Mouse (Mus musculus): Measurements from ENCODE around the gene Rdh5.

Rdh5 gene

DNA sequence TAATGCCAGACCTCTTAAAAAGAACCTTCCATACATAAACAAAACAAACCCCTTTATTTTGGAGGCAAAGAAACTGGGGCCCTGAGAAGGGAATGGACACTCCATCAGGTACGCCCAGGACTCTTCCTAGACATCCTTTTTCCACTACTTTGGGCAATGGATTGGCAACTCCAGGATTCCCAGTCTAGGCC lies at the start of gene Rdh5:
Gene Rdh5 (minus strand): TSS at position 67 of the 191 bp plus-strand sequence.
- no peak for DNase-seq

DNA sequence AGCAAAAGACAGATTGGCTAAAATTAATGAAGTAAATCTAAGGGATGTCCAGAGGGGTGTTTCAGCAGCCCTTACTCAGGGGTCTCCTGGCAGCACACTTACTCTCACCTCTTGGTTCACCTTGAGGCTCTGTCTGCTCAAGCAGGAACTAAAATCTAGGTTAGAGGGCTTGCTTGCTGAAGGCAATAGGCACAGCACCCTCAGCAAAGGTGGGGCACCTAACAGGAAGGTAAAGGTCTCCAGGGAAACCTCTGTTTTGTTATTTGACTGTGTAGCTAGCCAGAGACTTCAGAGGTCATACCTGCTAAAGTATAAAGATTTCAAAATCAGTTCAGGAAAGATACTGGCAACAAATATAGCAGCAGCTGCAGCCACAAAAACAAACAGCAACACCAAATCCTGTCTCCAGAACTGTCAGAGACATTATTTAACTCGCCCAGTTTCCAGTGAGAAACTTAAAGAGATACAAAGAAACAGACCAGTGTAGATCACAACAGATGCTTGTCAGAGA lies 48.1 kb upstream of the Rdh5 start:
- DNase-seq: no peak

DNA sequence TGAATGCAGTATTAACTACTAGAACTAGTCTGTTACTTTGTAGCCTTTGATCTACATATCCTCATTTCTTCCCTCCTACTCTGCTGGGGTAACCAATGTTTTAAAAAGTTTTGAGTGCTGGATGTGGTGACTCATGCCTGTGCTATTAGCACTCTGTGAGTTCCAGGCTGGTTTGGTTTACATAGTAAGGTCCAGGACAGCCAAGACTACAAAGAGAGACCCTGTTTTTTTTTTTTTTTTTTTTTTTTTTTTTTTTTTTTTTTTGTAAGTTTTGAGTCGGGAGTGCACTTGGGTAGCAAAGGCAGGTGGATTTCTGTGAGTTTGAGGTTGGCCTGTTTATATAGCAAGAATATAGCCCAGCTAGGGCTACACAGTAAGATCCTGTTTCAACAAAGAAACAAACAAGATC lies 45.7 kb upstream of the Rdh5 start:
- DNase-seq: no peak

DNA sequence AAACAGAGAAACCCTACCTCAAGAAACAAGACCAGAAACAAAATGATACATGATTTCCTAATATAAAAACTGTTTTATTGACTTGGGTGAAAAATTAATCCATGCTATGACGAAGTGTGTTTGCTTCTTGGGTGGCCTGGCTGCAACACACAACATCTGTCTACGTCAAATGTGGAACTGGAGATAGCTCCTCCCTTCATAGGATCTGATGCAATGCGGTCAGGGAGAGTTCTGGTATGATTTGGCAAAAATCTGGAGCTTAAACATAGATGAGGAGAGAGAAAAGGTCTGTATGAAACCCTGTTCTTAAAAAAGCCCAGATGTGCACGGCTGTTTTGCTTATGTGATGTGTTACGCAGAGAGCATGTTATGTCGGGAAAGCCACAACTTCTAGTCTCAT lies 43.2 kb upstream of the Rdh5 start:
- no peak for DNase-seq

DNA sequence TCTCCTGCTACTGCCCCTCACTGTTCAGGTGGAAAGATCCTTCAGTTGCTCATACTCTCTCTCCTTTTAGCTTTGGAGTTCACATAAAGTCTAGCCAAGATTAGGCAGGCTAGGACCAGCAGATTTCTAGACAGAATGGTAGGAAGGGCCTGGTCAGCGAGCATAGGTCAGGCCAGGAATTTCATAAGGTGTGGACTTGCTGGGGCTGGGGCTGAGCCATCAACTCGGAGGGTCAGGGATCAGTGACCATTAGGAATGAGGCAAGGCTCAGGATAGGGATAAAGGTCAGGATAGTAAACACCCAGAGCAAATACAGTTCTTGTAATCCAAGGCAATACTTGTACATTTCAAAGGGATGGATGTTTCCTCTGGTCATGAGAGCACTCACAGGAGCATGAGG lies 42.3 kb upstream of the Rdh5 start:
- DNase-seq: no peak

DNA sequence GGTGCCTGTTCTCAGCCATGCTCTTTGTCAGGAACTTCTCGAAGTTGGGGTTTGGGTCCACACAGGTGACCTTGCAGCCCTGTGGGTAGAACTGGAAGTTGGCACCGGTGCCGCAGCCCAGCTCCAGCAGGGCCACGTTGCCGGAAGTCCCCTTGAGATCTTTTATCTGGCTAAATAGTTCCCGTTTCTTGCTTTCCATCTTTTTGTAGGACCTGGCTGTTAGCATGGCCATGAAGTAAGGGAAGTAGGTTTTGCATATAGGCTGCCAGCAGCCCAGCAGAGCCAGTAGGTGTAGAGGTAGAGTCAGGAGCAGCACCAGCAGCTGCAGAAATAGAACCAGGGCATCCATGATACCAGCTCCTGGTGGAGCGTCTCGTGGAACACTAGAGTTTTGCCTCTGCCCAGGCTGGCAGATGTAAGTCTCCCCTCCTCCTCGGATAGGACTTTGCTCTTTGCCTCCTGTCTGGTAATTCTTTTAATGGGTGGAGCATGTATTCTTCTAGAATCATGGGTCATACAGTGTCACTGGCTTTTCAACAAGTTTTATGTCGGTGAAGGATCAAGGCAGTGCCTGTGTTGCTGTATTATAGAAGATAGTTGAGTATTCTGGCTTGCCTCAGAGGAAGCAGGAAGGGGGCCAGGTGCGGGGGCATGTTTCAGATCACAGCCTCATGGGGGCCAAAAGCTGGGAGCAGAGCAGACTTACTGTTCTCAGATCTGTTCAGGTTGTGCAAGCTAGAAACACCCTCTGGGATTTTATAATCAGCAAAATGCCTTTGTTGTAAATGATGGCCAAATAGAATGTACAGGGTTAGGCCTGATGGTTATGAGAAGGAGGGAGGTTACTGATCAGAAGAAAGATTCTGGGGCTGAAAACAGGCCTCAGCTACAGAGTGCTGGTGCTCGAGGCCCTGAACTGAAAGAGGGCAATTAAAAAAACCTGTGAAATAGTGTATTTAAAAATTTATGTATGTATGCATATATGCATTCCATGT lies 38.2 kb upstream of the Rdh5 start, which contains the start of gene Mettl7b:
Gene Mettl7b (minus strand): TSS at position 399 of the 995 bp plus-strand sequence.
- peak; percentile 84 for DNase-seq

DNA sequence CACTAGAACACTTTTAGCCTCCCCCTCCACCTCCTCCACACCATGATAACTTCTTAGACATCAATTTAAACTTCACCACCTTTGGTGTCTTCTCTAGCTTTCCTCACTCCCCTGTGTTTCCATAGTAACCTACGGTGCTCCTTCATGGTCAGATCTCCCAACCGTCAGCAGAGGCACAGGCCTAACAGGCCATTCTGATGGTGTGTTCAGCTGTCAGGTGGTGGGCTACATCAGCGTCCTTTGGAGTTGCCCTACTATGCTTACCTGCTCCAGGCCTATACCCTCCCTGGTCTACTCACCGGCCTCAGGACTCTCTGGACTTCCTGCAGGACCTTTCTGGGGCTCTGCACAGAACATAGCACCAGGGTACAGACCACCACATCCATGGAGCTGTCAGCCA lies 37.5 kb upstream of the Rdh5 start:
- DNase-seq: peak; percentile 38

DNA sequence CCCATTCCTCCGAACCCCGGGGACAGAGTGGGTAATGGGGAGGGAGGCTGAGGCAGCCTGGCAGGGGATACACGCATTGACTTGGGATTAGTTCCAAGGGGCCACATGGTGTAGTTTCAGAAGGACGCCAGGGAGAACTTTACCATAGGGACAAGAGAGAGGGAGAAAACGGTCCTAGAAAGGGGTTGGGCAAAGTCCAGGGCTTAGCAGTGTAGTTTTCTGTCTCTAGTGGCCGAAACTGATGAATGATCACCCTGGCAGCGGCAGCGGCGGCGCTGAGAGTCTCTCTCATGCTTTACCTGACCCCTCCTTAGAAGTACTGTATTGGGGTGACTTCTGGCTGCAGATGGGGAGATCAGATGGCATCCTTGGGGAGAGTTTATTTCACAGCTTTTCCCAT lies 35.7 kb upstream of the Rdh5 start:
- no peak for DNase-seq

DNA sequence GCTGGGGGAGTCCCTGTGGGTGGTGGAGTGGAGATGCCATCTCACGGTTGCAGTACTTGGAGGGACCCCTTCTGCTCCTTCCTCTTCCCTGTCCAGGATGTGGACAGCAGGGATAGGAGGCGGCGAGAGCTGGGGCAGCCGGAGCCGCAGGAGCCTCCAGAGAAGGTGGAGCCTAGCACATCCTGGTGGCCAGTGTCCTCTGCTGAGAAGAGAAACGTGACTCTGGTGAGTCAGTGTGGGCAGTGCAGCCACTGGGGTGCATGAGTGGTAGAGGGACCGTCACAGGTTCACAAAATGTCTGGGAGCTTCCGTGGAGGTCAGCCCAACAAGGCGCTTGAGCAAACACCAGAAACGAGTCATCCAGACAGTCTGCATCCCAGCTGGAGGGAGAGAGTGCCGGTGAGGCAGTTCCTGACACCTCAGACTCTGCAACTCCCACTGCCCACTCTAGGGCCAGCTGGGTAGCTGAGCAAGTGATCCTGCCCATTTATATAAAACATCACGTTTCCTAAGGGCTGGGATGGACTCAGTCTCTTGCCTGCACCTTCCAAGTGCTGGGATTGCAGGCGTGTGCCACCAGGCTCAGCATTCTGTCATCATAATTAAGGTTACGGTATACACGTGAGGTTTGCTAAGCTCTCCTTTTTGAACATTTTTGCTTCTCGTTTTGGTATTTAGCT lies 27.7 kb upstream of the Rdh5 start:
- DNase-seq: no peak

DNA sequence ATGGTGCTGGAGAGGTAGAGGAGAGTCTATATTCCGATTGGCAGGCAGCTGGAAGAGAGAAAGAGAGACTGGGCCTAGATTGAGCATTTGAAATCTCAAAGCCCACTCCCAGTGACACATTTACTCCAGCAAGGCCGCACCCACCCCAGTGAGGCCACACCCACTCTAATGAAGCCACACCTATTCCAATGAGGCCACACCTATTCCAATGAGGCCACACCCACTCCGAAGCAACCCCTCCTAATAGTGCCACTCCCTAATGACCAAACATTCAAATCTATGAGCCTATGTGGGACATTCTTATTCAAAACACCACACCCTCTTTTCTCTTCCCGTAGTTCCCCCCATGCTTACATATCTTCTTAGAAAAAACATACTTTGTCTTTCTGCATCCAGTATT lies 24.8 kb upstream of the Rdh5 start:
- DNase-seq: no peak

DNA sequence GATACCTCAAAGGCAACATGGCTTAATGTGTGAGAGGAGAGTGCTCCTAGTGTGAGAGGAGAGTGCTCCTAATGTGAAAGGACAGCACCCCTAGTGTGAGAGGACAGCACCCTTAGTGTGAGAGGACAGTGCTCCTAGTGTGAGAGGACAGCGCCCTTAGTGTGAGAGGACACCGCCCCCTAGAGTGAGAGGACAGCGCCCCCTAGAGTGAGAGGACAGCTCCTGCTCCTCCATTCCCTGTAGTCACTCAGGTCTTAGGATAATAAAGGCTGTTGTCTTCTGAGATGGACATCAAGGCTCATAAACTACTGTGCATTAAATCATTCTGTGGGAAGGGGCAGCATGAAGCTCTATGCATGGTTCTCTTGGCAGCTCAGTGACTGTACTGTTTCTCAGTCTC lies 23.0 kb upstream of the Rdh5 start:
- DNase-seq: peak; percentile 64

DNA sequence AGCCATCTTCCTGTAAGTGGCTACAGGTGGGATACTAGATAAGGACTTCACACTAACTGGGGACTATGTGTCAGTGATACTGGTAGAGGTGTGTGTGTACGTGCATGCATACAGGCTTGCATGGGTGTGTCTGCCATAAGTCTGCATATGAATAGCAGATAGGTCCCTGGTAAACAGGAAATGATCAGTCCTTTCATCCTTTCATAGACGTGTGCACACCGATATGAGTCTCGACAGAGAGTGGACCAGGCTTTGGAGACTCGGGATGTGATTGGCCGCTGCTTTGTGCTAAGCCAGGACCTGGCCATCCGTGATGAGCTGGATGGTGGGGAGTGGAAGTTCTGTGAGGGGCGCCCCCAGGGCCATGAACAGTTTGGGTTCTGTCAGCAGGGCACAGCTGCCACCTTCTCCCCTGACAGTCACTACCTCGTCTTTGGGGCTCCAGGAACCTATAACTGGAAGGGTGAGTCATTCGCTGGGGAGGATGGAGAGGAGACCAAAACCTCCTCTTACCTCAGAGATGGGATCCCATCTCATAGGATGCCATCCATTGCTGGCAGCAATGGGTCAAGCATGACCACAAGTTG lies 17.9 kb upstream of the Rdh5 start:
- no peak for DNase-seq

DNA sequence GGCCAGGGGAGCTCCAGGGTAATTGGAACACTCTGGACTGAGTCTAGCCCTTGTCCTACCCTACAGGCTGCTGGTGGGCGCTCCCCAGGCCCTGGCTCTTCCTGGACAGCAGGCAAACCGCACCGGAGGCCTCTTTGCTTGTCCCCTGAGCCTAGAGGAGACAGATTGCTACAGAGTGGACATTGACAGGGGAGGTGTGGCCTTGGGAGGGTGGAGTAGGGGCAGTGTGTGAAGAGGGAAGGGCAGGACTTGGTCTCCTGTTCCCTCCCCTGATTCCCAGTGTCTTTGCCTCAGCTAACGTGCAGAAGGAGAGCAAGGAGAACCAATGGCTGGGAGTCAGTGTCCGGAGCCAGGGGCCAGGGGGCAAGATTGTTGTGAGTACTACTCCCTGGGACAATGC lies 16.3 kb upstream of the Rdh5 start:
- DNase-seq: no peak

DNA sequence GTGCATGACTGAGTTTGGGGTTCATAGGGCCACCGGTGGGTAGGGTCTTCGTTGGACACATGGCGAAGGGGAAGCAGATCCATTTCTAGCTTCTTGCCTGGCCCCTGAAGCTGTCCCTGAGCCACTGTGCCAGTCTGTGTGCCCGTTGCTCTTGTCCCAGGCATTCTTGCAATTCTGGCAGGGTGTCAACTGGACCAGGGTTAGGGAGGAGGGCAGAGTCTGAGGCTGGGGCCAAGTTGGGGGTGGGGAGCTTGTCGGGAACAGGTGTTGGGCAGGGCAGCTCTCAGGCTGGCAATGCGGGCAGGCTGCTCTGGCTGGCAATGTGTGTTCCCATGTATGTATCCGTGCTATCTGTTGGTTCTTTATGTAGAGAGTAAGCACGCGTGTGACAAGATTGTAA lies 15.8 kb upstream of the Rdh5 start:
- no peak for DNase-seq

DNA sequence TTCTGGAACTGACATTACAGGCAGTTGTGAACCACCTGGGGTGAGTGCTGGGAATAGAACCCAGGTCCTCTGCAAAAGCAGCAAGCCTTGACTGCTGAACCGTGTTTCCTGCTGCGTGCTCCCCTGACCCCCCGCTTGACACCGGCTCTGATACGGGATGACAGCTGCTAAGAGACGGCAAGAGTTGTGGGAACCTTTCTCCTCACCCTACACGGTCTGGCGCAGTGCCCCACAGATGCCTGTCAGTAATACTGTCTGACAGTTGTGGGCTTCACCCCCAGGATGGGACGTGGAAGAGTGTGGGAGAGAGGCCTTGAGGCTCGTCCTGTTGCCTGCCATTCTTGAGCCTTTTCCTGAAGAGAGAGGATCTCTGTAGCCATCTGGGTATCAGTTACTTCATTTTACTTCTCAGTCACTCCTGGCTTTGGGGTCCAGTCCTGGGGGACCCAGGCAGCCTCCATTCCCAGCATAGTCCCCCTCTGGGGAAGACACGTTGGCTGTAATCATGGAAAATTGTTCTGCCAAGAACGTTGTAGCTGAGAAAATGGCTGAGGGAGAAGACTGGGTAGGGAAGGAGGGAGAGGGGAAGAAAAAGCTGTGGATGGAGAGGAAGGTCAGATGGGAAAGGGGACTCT lies 15.2 kb upstream of the Rdh5 start:
- DNase-seq: no peak

DNA sequence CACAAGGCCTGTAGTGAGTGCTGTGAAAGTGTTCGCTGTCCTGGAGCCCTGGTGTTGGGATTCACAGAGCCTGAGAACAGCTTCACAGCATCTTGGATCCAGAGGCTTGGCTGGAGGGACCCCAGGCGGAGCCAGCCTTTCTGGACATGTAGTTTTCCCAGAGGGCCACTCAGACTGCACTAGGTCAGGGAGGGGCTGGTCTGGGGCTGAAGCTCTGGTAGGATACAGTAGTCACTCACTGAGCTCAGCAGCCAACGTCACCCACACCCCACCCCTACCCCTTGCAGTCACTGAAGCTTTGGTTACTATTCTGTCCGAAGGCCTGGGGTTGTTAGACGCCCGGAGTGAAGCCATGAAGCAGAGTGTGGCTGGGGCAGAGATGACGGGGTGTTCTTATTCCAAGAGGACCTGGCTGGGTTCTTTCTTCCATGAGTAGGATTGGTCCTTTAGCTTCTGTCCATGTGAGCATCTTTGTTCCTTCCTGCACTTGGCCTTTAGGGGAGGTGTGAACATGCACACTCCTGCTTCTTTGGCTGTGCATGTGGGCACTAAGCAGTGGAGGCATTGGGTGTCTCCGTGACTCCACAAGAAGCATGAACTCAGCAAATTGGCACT lies 13.2 kb upstream of the Rdh5 start:
- no peak for DNase-seq

DNA sequence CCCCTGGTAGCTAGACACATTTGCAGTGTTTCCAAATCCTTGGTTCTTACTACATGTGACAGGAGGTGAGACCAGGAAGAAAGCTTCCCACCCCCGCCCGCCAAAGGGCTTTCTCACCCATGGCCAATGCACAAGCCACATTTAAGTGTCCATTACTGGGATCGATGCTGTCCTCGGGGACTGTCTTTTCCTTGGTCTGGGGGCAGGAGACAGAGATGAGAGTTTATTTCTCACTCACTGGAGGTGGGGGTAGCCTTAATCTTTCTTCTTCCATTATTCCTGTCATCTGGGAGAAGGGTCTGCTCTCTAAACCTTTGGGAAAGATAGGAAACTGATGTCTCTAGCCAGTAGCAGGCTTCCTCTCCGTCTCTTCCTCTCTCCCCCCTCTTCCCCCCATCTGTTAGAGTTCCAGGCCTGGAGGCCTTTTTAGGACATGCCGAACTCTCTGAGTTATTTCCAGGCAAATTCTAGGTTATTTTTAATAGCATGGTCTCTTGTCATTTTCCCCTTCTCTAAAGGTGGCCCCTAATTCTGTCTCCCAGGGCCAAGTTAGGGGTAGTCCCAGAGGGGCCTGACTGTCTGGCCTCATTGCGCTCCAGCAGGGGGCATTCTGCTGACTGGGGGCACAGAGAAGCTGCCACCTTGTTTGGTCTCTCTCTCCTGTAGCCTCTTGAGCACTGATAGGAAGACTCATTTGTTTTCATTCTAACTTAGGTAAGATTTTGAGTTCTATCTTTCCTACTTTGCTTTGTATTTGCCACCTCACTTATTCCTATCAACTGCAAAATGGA lies 12.5 kb upstream of the Rdh5 start:
- DNase-seq: peak; percentile 73

DNA sequence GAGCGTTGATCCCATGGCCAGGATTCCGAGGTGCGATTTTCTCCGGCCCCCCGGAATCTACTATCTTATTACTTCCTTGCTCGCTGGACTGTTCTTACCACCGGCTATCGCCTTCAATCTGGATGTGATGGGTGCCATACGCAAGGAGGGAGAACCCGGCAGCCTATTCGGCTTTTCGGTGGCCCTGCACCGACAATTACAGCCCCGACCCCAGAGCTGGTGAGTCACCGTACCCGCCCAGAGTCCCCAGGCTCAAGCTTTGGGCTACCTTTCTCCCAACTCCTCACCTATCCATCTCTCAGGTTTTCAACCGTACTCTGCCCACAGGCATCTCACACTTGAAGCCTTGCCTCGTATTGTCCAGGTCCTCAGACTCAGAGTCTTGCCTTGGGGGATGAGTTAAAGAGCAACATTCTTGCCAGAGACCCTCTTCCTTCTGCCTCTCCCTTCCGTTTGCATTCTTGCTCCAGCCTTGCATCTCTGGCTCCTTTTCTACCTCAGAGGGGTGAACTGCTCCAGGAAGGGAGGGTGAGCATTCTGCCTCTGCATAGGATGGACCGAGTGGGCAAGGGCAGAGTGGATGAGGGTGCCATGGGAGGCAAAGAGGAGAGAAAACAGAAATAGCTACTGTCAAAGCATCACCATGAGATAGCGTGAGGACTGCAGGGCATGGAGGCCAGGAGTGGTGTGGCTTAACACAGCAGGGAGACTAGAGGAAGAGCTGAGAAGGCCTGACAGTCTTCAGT lies 11.5 kb upstream of the Rdh5 start:
- no peak for DNase-seq

DNA sequence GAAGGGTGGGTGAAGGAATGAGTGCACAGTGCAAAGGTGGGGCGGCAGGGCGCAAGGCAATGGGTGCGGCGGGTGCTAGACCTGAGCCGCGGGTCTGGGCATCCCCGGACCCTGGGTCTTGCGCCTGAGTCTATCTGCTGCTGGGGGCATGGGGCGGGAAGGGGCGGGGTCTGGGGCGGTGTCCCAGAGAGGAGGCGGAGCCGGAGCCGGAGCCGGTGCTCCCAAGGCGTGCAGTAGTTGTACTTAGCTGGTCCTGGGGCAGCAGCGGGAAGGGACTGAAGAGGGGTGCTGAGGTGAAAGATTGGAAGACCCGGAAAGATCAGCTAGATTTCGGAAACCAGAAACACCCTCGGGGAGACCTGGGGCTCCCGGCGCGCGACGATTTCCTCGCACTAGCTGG lies 10.9 kb upstream of the Rdh5 start, which contains the start of gene Itga7:
Gene Itga7 (plus strand): TSS at position 245 of the 400 bp plus-strand sequence.
- DNase-seq: peak; percentile 59

DNA sequence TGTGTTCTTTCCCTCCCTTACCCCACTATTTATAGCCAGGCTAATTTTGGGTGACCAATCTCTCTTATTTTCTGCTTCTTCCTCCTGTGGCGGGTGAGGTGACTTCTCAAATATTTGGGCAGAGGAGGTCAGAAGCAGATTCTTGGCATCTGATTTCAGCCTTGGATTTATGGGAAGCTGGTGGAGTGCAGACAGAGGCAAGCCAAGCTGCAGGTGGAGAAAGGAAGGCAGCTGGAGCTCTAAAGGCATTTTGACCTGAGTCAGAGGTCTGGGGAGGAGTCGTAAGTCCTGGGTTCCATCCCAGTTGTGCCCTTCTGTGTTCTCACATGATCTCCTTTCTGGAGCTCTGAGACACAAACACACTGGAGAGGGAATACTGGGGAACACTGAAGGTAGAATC lies 8.8 kb upstream of the Rdh5 start:
- peak; percentile 4 for DNase-seq

Measured in thymus, postnatal 4 days (tissue).